Mouse (Mus musculus) embryonic facial prominence, embryonic 11.5 days (tissue): ENCODE results near the gene 4930407I10Rik. TPM values are rescaled to one million over a fixed set of nuclear protein-coding genes. Genes with fewer than 3 reads are reported as not detected.

Experiments used
- ATAC-seq: fragments of 200-750 bp; cut with Nextera tagmentation; replicated peaks from 2 replicates; pipeline ENCODE4 v1.8.0; 2017; ENCODE audit warnings: low read depth; ENCODE audit not compliant: insufficient number of reproducible peaks, low FRiP score, low TSS enrichment
- DNase-seq: peaks from one replicate; pipeline ENCODE4 v3.0.0-alpha.2; 2015; ENCODE audit warnings: low spot score
- H3K27ac ChIP-seq: fragments of 300-500 bp; sonication (generic); replicated peaks from 2 replicates; pipeline ENCODE4 v1.5.1; 2014; ENCODE audit warnings: mild to moderate bottlenecking, low read depth, low read length, control low read depth
- H3K27me3 ChIP-seq: fragments of 300-500 bp; sonication (generic); 2 replicates; pipeline ENCODE4 v1.6.1; 2014; ENCODE audit warnings: mild to moderate bottlenecking, low read length, moderate library complexity, mixed read lengths; ENCODE audit not compliant: control insufficient read depth, insufficient read depth
- H3K36me3 ChIP-seq: fragments of 300-500 bp; sonication (generic); replicated peaks from 2 replicates; pipeline ENCODE4 v1.6.1; 2014; ENCODE audit warnings: low read depth, mild to moderate bottlenecking, low read length, moderate library complexity, mixed read lengths; ENCODE audit not compliant: control insufficient read depth, insufficient read depth
- H3K4me1 ChIP-seq: fragments of 300-500 bp; sonication (generic); 2 replicates; pipeline ENCODE4 v1.6.1; 2014; ENCODE audit warnings: low read length, mixed read lengths; ENCODE audit not compliant: control insufficient read depth, insufficient read depth
- H3K4me2 ChIP-seq: fragments of 300-500 bp; sonication (generic); 2 replicates; pipeline ENCODE4 v1.6.1; 2014; ENCODE audit warnings: low read depth, mild to moderate bottlenecking, control low read depth, low read length, moderate library complexity
- H3K4me3 ChIP-seq: fragments of 300-500 bp; sonication (generic); 2 replicates; pipeline ENCODE4 v1.5.1; 2014; ENCODE audit warnings: low read depth, low read length, control low read depth
- H3K9ac ChIP-seq: fragments of 300-500 bp; sonication (generic); replicated peaks from 2 replicates; pipeline ENCODE4 v1.6.1; 2014; ENCODE audit warnings: mild to moderate bottlenecking, control low read depth, low read length
- H3K9me3 ChIP-seq: fragments of 300-500 bp; sonication (generic); replicated peaks from 2 replicates; pipeline ENCODE4 v1.6.1; 2016; ENCODE audit warnings: mild to moderate bottlenecking, low read length, inconsistent platforms, mixed read lengths; ENCODE audit not compliant: control insufficient read depth
- WGBS: fragments of 180-500 bp; shearing (Covaris S2); extraction: QIAGEN DNeasy Blood & Tissue Kit; methylation state at CpG from one replicate; pipeline ENCODE4 v1.1.7; 2014; 5-methylcytosine and 5-hydroxymethylcytosine counted together
- polyA plus RNA-seq: library from polyadenylated mRNA; unstranded; fragments of >200 nt; fragmentation: Nextera tagmentation; extraction: Ambion mirVana; gene quantifications from 2 replicates; pipeline ENCODE4 v1.2.1, GENCODE M21; 2014

The 4930407I10Rik gene
- polyA plus RNA-seq, result 0.06 TPM in 1 of 2 replicates, not detected in the other

DNA sequence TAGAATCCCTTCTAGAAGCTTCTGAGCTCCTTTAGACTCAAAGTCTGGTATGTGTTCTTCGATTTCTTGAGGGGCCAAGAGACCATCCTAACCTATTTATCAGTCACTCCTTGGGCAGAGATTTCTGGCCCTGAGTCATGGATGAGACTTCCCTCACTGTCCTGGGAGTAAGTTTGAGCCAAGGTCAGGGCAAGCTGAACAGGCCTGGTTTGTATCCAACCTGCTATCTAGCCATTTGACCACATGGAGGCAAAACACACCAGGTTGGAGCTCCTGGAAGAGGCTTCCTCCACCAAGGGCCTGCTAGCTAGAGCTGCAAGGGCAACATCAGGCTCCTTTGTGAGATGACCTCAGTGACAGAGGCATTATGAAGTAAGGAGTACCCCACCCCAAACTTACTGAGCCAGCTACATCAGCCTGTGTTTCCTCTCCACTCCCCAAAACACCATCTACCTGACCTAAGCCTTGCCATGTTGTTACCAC lies at the start of gene 4930407I10Rik:
Gene 4930407I10Rik, plus strand, starts transcription at position 433 of the 483 bp plus-strand sequence.
- ATAC-seq (no peak), DNase-seq (no peak)
- Histone ChIP-seq H3K27me3 (no peaks in the 10 kb centered on the region), H3K4me2 (no peak within 1 kb of the TSS), H3K9me3 (no peaks in the 10 kb centered on the region), H3K27ac (no peak within 1 kb of the TSS), H3K4me3 (no peak within 1 kb of the TSS), H3K36me3 (no peaks in the 10 kb centered on the region), H3K9ac (no peak within 1 kb of the TSS), H3K4me1 (no peaks in the 10 kb centered on the region)
- WGBS, result 77% methylated on average over 1 of the region's 1 CpGs

DNA sequence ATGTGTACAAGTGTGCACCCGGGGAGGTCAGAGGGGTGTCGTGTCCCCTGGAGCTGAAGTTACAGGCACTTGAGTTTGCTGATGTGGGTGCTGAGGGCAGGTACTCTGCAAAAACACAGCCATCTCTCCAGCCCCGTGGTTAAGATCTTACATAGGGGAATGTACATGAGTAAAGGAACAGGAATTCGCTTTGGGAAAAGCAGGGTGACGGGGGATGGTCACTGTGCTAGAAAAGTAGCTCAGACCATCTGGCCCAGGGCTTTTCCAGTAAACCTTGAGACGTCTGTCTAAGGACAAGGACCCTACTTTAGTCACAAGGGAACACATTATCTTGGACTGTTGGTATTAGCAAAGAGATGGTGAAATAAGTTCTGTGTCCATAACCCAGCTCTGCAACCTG lies 47.0 kb upstream of the 4930407I10Rik start:
- Histone ChIP-seq H3K4me1 (no peaks in the 10 kb centered on the region; the same call in 1 of the 2 replicates), H3K9ac (no peak overlapping the region), H3K9me3 (no peaks in the 10 kb centered on the region), H3K4me2 (no peak overlapping the region), H3K27ac (no peak overlapping the region), H3K27me3 (no peaks in the 10 kb centered on the region), H3K36me3 (no peaks in the 10 kb centered on the region), H3K4me3 (no peak overlapping the region)
- ATAC-seq, result no peak
- no peak for DNase-seq
- WGBS, result 86% methylated on average over 6 of the region's 6 CpGs

DNA sequence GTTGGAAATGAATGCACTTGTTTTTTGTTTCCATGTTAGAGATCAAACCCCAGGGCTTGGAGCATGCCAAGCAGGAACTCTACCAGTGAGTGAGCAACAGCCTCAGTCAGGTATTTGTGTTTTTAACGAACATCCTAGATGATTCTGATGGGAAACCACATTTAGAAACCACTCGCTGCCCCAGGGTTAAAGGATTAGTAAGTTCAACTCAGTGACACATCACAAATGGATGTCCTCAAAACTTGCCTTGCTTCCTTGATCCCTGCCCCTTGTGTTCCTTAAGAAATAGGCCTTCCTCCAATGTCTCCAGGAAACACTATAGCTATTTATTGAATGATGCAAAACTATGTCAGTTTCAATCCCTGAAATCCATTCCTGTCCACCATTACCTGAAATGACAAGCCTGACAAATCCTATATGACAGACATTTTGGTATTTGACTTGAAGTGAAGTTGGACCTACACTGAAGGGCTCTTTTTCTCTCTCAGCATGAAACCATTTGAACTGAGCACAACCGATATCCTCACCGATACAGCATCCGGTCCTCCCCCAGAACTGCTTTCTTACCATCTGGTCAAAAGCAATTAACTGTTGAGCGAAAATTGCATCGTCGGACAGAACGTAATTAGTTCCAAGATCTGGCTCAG lies 44.1 kb upstream of the 4930407I10Rik start:
- Histone ChIP-seq H3K27me3 (no peaks in the 10 kb centered on the region), H3K36me3 (no peaks in the 10 kb centered on the region; the same call in 1 of the 2 replicates), H3K9me3 (no peaks in the 10 kb centered on the region), H3K27ac (no peak overlapping the region), H3K9ac (peak overlapping the region; percentile 86), H3K4me3 (peak overlapping the region; percentile 90), H3K4me1 (no peaks in the 10 kb centered on the region; the same call in 1 of the 2 replicates), H3K4me2 (peak overlapping the region; percentile 72)
- no peak for ATAC-seq
- 14% methylated on average over 9 of the region's 9 CpGs for WGBS
- no peak for DNase-seq

DNA sequence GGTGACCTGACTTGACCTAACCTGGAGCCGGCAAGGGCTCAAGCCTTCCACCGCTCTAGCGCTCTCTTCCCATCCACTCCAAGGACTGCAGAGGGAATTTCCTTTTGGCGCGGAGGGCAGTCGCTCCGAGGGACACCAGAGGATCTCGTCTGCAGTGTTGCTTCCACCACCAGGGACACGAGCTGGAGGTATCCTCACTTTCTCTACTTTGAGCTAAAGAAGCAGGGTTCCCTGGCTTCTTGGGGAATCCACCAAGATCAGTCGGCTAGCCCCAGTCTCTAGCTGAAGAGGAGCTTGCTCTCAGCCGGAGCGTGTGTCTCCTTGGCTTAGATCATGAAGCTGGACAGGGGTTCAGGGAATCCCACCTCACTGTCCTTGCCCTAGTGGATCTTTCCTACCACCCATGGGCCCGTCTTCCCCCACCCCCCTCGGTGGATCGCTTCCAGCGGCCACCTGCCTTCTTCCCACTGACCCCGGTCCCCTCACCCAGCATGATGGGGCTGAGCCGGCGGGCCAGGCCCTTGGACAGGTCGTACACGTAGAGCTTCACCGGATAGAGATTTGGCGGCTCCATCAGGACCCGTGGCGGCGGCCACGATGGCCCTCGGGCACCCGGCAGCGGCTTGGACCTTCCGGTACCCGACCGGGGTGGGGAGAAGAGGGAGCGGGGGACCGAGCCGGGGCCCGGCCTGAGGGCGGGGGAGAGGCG lies 43.4 kb upstream of the 4930407I10Rik start:
- 0% methylated on average over 38 of the region's 39 CpGs for WGBS
- H3K27ac ChIP-seq, result 0 out of 2 replicates have a peak overlapping the region, but pooled peaks have one; percentile 28
- H3K36me3 ChIP-seq, result no peaks in the 10 kb centered on the region; the same call in 1 of the 2 replicates
- H3K4me3 ChIP-seq, result peak overlapping the region; percentile 90
- ATAC-seq, result peak; percentile 66
- H3K9me3 ChIP-seq, result no peaks in the 10 kb centered on the region
- H3K4me2 ChIP-seq, result peak overlapping the region; percentile 72
- H3K9ac ChIP-seq, result peak overlapping the region; percentile 86
- peak; percentile 38 for DNase-seq
- no peaks in the 10 kb centered on the region; the same call in 1 of the 2 replicates for H3K4me1 ChIP-seq
- no peaks in the 10 kb centered on the region for H3K27me3 ChIP-seq

DNA sequence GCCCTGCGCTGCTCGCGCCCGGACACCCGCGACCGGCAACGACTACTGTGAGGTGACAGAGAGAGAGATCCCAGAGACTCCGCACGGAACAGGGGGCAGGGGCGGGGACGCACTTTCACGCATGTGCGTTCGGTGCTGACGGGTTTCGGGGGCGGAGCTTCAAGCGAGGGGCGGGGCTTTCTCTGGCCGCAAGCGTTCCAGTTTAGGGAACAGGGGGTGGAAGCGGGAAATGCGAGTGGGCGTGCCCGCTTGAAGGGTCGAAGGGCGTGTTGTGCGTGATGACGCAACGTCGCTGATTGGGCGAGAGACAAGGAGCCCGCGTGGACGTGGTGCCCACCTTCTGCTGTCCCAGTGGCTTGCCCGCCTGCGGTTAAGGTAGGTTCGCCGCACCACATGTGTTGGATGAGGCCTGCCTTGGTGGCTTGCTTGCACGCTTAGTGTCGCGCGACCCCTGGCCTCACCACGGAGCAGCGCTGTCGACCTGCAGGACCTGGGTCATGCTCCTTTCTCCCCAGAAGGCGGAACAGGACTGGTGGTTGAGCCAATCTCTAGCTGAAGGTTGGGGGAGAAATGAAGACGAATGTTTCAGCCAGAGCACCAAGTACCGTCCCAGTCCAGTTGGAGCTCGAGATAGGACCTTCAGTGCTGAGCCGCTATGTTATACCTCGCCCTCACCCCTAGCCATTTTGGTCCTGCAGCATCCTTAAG lies 42.7 kb upstream of the 4930407I10Rik start:
- WGBS, result under 1% methylated on average over 53 of the region's 53 CpGs
- H3K9ac ChIP-seq, result peak overlapping the region; percentile 86
- no peaks in the 10 kb centered on the region; the same call in 1 of the 2 replicates for H3K36me3 ChIP-seq
- DNase-seq (peak; percentile 99), ATAC-seq (peak; percentile 97)
- H3K4me2 ChIP-seq, result peak overlapping the region; percentile 72
- no peaks in the 10 kb centered on the region for H3K27me3 ChIP-seq
- H3K9me3 ChIP-seq, result no peaks in the 10 kb centered on the region
- H3K27ac ChIP-seq, result 0 out of 2 replicates have a peak overlapping the region, but pooled peaks have one; percentile 28
- H3K4me1 ChIP-seq, result no peaks in the 10 kb centered on the region; the same call in 1 of the 2 replicates
- H3K4me3 ChIP-seq, result peak overlapping the region; percentile 90

DNA sequence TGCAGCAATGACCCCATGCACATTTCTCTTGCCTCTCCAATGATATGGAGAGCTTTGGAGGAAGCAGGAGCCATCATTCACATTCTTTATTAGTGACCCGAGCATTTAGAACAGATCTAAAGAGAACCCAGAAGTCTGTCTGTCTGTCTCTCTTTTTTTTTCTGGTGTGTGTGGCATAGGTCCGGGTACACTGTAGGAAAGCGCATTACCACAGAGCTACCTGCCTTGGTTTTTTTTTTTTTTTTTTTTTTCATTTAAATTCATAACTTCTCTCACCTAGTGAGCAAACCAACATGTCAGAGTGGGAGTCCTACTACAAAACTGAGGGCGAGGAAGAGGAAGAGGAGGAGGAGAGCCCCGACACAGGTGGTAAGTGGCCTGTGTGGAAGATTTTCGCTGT lies 42.1 kb upstream of the 4930407I10Rik start:
- ATAC-seq, result no peak
- 0 out of 2 replicates have a peak overlapping the region, but pooled peaks have one; percentile 9 for H3K27ac ChIP-seq
- 29% methylated on average over 6 of the region's 6 CpGs for WGBS

DNA sequence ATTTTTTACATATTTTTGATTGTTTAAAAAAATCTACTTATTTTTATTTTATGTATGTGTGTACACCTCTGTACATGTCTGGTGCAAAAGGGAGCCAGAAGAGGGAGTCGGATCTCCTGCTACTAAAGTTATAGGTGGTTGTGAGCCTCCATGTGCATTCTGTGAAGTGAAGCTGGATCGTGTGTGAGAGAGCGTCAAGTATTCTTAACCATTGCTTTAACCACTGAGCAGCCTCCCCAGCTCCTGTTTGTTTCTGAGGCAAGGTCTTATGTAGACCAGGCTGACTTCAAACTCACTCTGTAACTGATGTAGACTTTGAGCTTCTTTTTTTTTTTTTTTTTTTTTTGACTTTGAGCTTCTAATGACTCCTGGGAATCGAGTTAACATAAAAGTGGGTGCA lies 41.5 kb upstream of the 4930407I10Rik start:
- Histone ChIP-seq H3K4me2 (no peak overlapping the region), H3K27me3 (no peaks in the 10 kb centered on the region), H3K36me3 (no peaks in the 10 kb centered on the region; the same call in none of the 2 replicates), H3K27ac (no peak overlapping the region), H3K9me3 (no peaks in the 10 kb centered on the region), H3K4me1 (no peaks in the 10 kb centered on the region; the same call in 1 of the 2 replicates), H3K4me3 (no peak overlapping the region), H3K9ac (no peak overlapping the region)
- no peak for ATAC-seq
- WGBS, result 73% methylated on average over 4 of the region's 4 CpGs
- DNase-seq, result no peak

More for the DNA sequence above, 42.1 kb upstream of the 4930407I10Rik start:
- Histone ChIP-seq H3K9me3 (no peaks in the 10 kb centered on the region), H3K27me3 (no peaks in the 10 kb centered on the region), H3K4me3 (peak overlapping the region; percentile 90), H3K36me3 (no peaks in the 10 kb centered on the region; the same call in 1 of the 2 replicates), H3K4me1 (no peaks in the 10 kb centered on the region; the same call in 1 of the 2 replicates), H3K4me2 (peak overlapping the region; percentile 72), H3K9ac (peak overlapping the region; percentile 72)
- no peak for DNase-seq
